Mouse (Mus musculus) left cerebral cortex, postnatal 36 days (tissue): ENCODE measurements around the gene Ctcfl. TPM values are rescaled to one million over a fixed set of nuclear protein-coding genes. Genes with fewer than 3 reads are reported as not detected.

ENCODE experiments used
- DNase-seq, 2 experiments: peaks; one replicate each; pipeline ENCODE4 v3.0.0; 2021 to 2022; ENCODE audit warnings: low spot score in 2 of 2, mixed read lengths in 1 of 2
- intact Hi-C: fragments of 180-260 bp; cut with DNase I; formaldehyde crosslinking; loops from one replicate; pipeline ENCODE4 v1.15.1; 2025
- total RNA-seq, 2 experiments: library from RNA; stranded (reverse); gene quantifications; 2 replicates each; pipeline ENCODE4 v1.2.3; 2021

Ctcfl gene
- under 1 TPM in 1 of 2 experiments, not detected in 1; 0.11 TPM for total RNA-seq

- intact Hi-C loops = no loop called here
- no peak for DNase-seq
Observed at GRCm38 (mm10) chr2:173119023-173119944, at the start of gene Ctcfl. Gene Ctcfl, minus strand, starts transcription at chr2:173119525.

- no peak for DNase-seq
- intact Hi-C loops = no loop called here
Observed at GRCm38 (mm10) chr2:173168411-173168851, 49.1 kb upstream of the Ctcfl start.

GRCm38 (mm10) chr2:173165357-173165756 lies 46.0 kb upstream of the Ctcfl start:
- intact Hi-C loops = no loop called here
- no peak for DNase-seq

- intact Hi-C loops = no loop called here
- DNase-seq = no peak
Observed at GRCm38 (mm10) chr2:173164946-173165345, 45.6 kb upstream of the Ctcfl start.

- intact Hi-C loops = no loop called here
- no peak for DNase-seq
Observed at GRCm38 (mm10) chr2:173164358-173164757, 45.0 kb upstream of the Ctcfl start.

GRCm38 (mm10) chr2:173163380-173163779 lies 44.1 kb upstream of the Ctcfl start:
- no peak for DNase-seq
- intact Hi-C loops = no loop called here

GRCm38 (mm10) chr2:173159354-173160311 lies 40.3 kb upstream of the Ctcfl start:
- intact Hi-C loops = no loop called here
- DNase-seq = no peak

- intact Hi-C loops = no loop called here
- DNase-seq = no peak
Observed at GRCm38 (mm10) chr2:173158390-173159055, 39.2 kb upstream of the Ctcfl start.

- intact Hi-C loops = no loop called here
- DNase-seq = no peak
Observed at GRCm38 (mm10) chr2:173157871-173158270, 38.5 kb upstream of the Ctcfl start.

GRCm38 (mm10) chr2:173157376-173157775 lies 38.1 kb upstream of the Ctcfl start:
- intact Hi-C loops = no loop called here
- DNase-seq = no peak

GRCm38 (mm10) chr2:173156923-173157322 lies 37.6 kb upstream of the Ctcfl start:
- intact Hi-C loops = no loop called here
- no peak for DNase-seq

- intact Hi-C loops = no loop called here
- no peak for DNase-seq
Observed at GRCm38 (mm10) chr2:173155907-173156306, 36.6 kb upstream of the Ctcfl start.

- no peak for DNase-seq
- intact Hi-C loops = no loop called here
Observed at GRCm38 (mm10) chr2:173154962-173155361, 35.6 kb upstream of the Ctcfl start.

GRCm38 (mm10) chr2:173154513-173154912 lies 35.2 kb upstream of the Ctcfl start:
- intact Hi-C loops = no loop called here
- DNase-seq = no peak

GRCm38 (mm10) chr2:173153266-173153665 lies 33.9 kb upstream of the Ctcfl start:
- intact Hi-C loops = no loop called here

GRCm38 (mm10) chr2:173152436-173153151 lies 33.3 kb upstream of the Ctcfl start, which contains the start of gene Pck1:
Gene Pck1, plus strand, starts transcription at chr2:173153048.
- intact Hi-C loops = no loop called here
- DNase-seq = no peak

More at GRCm38 (mm10) chr2:173153266-173153665, 33.9 kb upstream of the Ctcfl start:
- no peak for DNase-seq

- no peak for DNase-seq
- intact Hi-C loops = no loop called here
Observed at GRCm38 (mm10) chr2:173151784-173152284, 32.5 kb upstream of the Ctcfl start.

GRCm38 (mm10) chr2:173151352-173151751 lies 32.0 kb upstream of the Ctcfl start:
- DNase-seq = no peak
- intact Hi-C loops = no loop called here

GRCm38 (mm10) chr2:173148001-173148400 lies 28.7 kb upstream of the Ctcfl start:
- DNase-seq = no peak
- intact Hi-C loops = no loop called here
